Mouse (Mus musculus): ENCODE results near the gene Cdk8. TPM values are rescaled to one million over a fixed set of nuclear protein-coding genes. Genes with fewer than 3 reads are reported as not detected.

Gene Cdk8
- polyA plus RNA-seq, 1 experiment: 19.5 TPM

DNA sequence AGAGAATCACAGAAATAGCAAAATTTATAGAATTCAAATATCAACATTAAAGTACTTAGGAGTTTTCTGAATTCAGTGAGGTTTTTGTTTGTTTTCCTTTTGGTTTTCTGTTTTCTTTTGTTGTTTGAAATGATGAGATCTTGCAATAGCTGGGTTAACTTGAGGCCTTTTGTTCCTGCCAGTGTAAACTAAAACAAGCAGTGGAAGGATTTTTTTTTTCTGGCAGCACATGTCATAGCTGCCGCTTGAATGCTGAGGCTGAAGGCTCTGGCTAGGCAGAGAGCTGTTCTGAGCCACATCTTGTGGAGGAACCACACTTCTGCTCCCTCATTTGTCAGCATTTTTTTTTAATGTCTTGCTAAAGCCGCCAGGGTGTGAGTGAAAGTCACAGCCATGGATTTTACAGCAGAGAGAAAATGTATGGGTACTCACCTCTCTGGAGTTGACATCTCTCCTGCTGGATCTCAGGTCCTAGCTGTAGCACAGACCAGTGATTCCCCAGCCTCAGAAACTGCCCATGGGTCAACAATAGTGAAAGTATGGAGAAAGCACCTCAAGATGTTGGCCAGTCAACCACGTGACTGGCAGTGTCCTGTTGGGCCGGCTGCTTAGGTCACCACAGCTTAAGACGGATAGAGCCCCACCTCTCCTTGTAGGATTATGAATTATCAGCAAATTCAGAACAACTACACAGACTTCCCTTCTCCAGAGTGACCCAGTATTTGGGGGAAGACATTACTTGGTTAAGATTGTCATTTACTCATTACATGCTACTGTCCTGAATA lies 62.1 kb downstream of the Cdk8 start:
- no peak overlapping the region for H3K4me3 ChIP-seq (ENCODE audit: insufficient read depth, poor library complexity, severe bottlenecking)
- no peak overlapping the region for H3ac ChIP-seq (ENCODE audit: control insufficient read depth, insufficient read length, low read depth)
- H3K36me3 ChIP-seq (ENCODE audit: control insufficient read depth, insufficient read depth): peaks cover 52% of the 10 kb centered on the region
- no peaks in the 10 kb centered on the region for H3K27me3 ChIP-seq (ENCODE audit: control insufficient read depth, insufficient read depth, insufficient read length)
- H3K79me3 ChIP-seq (ENCODE audit: low read depth): no peaks in the 10 kb centered on the region
- no peaks in the 10 kb centered on the region for H3K79me2 ChIP-seq (ENCODE audit: control insufficient read depth, insufficient read depth)
- no peak for TF ChIP-seq MAX (IDR thresholded peaks at IDR 0.05)
- no peak for TF ChIP-seq CEBPB (IDR thresholded peaks at IDR 0.05; ENCODE audit: low read depth)
- no peak for TF ChIP-seq USF1 (IDR thresholded peaks at IDR 0.05; ENCODE audit: low read depth)
- no peak for TF ChIP-seq FOSL1 (IDR thresholded peaks at IDR 0.05; ENCODE audit: insufficient read depth, low read length, poor library complexity, severe bottlenecking)
- no peak for TF ChIP-seq MYOG (IDR thresholded peaks at IDR 0.05; ENCODE audit: control insufficient read depth, extremely low read depth, insufficient read length)
- no peak for TF ChIP-seq MYOD1 (IDR thresholded peaks at IDR 0.05; ENCODE audit: control insufficient read depth, insufficient read length, low read depth)
- TF ChIP-seq CTCF (IDR thresholded peaks at IDR 0.05; ENCODE audit: control insufficient read depth, insufficient read depth, insufficient read length): no peak

GRCm38 (mm10) chr5:146293919-146294700 lies 63.1 kb downstream of the Cdk8 start:
- no peak overlapping the region for H3ac ChIP-seq (ENCODE audit: control insufficient read depth, insufficient read length, low read depth)
- no peaks in the 10 kb centered on the region for H3K79me3 ChIP-seq (ENCODE audit: low read depth)
- H3K79me2 ChIP-seq (ENCODE audit: control insufficient read depth, insufficient read depth): no peaks in the 10 kb centered on the region
- no peak for TF ChIP-seq MYOG (IDR thresholded peaks at IDR 0.05; ENCODE audit: control insufficient read depth, extremely low read depth, insufficient read length)
- peaks cover 53% of the 10 kb centered on the region for H3K36me3 ChIP-seq (ENCODE audit: control insufficient read depth, insufficient read depth)
- no peak overlapping the region for H3K4me3 ChIP-seq (ENCODE audit: insufficient read depth, poor library complexity, severe bottlenecking)
- no peaks in the 10 kb centered on the region for H3K27me3 ChIP-seq (ENCODE audit: control insufficient read depth, insufficient read depth, insufficient read length)

- H3ac ChIP-seq (ENCODE audit: control insufficient read depth, insufficient read length, low read depth): no peak overlapping the region
- H3K27me3 ChIP-seq (ENCODE audit: control insufficient read depth, insufficient read depth, insufficient read length): no peaks in the 10 kb centered on the region
- peaks cover 57% of the 10 kb centered on the region for H3K36me3 ChIP-seq (ENCODE audit: control insufficient read depth, insufficient read depth)
- TF ChIP-seq MYOD1 (IDR thresholded peaks at IDR 0.05; ENCODE audit: control insufficient read depth, insufficient read length, low read depth): no peak
- TF ChIP-seq CEBPB (IDR thresholded peaks at IDR 0.05; ENCODE audit: low read depth): no peak
- no peak for TF ChIP-seq CTCF (IDR thresholded peaks at IDR 0.05; ENCODE audit: control insufficient read depth, insufficient read depth, insufficient read length)
- TF ChIP-seq FOSL1 (IDR thresholded peaks at IDR 0.05; ENCODE audit: insufficient read depth, low read length, poor library complexity, severe bottlenecking): no peak
- no peak for TF ChIP-seq MYOG (IDR thresholded peaks at IDR 0.05; ENCODE audit: control insufficient read depth, extremely low read depth, insufficient read length)
- TF ChIP-seq USF1 (IDR thresholded peaks at IDR 0.05; ENCODE audit: low read depth): no peak
- no peak for TF ChIP-seq MAX (IDR thresholded peaks at IDR 0.05)
- H3K4me3 ChIP-seq (ENCODE audit: insufficient read depth, poor library complexity, severe bottlenecking): no peak overlapping the region
- no peaks in the 10 kb centered on the region for H3K79me2 ChIP-seq (ENCODE audit: control insufficient read depth, insufficient read depth)
- no peaks in the 10 kb centered on the region for H3K79me3 ChIP-seq (ENCODE audit: low read depth)
Measured at GRCm38 (mm10) chr5:146294834-146295233, 63.8 kb downstream of the Cdk8 start.

DNA sequence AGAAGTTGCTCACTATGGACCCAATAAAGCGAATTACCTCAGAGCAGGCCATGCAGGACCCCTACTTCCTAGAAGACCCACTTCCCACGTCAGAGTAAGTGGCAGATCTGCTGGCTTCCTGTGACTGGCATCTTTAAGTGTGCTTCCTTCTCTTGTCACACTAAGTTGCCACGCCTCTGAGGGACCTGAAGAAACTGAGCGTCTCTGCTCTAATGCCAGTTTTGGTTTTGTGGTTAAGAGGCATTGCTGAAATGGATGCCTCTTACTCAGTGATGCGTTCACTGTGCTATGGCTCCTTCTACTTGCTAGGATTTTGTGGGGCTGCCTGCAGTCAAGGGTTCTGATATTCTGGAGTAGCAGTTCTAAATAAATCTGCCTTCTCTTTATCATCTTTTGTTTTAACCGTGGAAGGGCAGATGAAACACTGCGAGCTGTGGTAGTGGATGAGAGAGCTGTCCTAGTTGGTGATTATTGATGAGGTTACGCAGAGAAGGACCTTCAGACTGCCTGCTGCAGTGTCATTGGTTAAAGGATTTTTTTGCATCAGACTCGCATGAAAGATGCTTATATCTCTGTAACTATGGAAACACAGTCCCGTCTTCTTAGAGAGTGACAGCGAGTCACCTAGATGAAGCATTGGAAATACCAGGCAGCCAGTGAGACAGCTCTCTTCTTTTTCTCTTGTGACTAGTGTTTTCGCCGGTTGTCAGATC lies 67.9 kb downstream of the Cdk8 start:
- no peak overlapping the region for H3K4me3 ChIP-seq (ENCODE audit: insufficient read depth, poor library complexity, severe bottlenecking)
- no peaks in the 10 kb centered on the region for H3K79me2 ChIP-seq (ENCODE audit: control insufficient read depth, insufficient read depth)
- no peak overlapping the region for H3ac ChIP-seq (ENCODE audit: control insufficient read depth, insufficient read length, low read depth)
- H3K27me3 ChIP-seq (ENCODE audit: control insufficient read depth, insufficient read depth, insufficient read length): no peaks in the 10 kb centered on the region
- peaks cover 65% of the 10 kb centered on the region for H3K36me3 ChIP-seq (ENCODE audit: control insufficient read depth, insufficient read depth)
- no peak for TF ChIP-seq MAX (IDR thresholded peaks at IDR 0.05)
- TF ChIP-seq MYOD1 (IDR thresholded peaks at IDR 0.05; ENCODE audit: control insufficient read depth, insufficient read length, low read depth): no peak
- TF ChIP-seq MYOG (IDR thresholded peaks at IDR 0.05; ENCODE audit: control insufficient read depth, extremely low read depth, insufficient read length): no peak
- TF ChIP-seq USF1 (IDR thresholded peaks at IDR 0.05; ENCODE audit: low read depth): no peak
- no peak for TF ChIP-seq FOSL1 (IDR thresholded peaks at IDR 0.05; ENCODE audit: insufficient read depth, low read length, poor library complexity, severe bottlenecking)
- TF ChIP-seq CEBPB (IDR thresholded peaks at IDR 0.05; ENCODE audit: low read depth): no peak
- TF ChIP-seq CTCF (IDR thresholded peaks at IDR 0.05; ENCODE audit: control insufficient read depth, insufficient read depth, insufficient read length): no peak
- H3K79me3 ChIP-seq (ENCODE audit: low read depth): no peaks in the 10 kb centered on the region

GRCm38 (mm10) chr5:146299520-146299870 lies 68.5 kb downstream of the Cdk8 start:
- H3K27me3 ChIP-seq (ENCODE audit: control insufficient read depth, insufficient read depth, insufficient read length): no peaks in the 10 kb centered on the region
- H3K79me2 ChIP-seq (ENCODE audit: control insufficient read depth, insufficient read depth): no peaks in the 10 kb centered on the region
- H3ac ChIP-seq (ENCODE audit: control insufficient read depth, insufficient read length, low read depth): no peak overlapping the region
- H3K4me3 ChIP-seq (ENCODE audit: insufficient read depth, poor library complexity, severe bottlenecking): no peak overlapping the region
- TF ChIP-seq MYOD1 (IDR thresholded peaks at IDR 0.05; ENCODE audit: control insufficient read depth, insufficient read length, low read depth) (no peak), MAX (IDR thresholded peaks at IDR 0.05) (no peak), CTCF (IDR thresholded peaks at IDR 0.05; ENCODE audit: control insufficient read depth, insufficient read depth, insufficient read length) (no peak)
- H3K79me3 ChIP-seq (ENCODE audit: low read depth): no peaks in the 10 kb centered on the region
- H3K36me3 ChIP-seq (ENCODE audit: control insufficient read depth, insufficient read depth): peaks cover 62% of the 10 kb centered on the region

Data from C2C12 (cell line).